Mouse (Mus musculus) heart, postnatal 36 days (tissue): ENCODE measurements at regions not wholly inside any gene's neighbourhood (a gene's known extent, or its start where the extent isn't known, plus 50 kb on each side); places are given as distances from the start of the nearest gene placed in this dataset.
"Not testable (repeated sequence)": the region's sequence is repeated elsewhere in the genome, so short reads cannot be mapped to it uniquely, and the experiment has no call there.

Experiments
- DNase-seq, 2 experiments: peaks; one replicate each; pipeline ENCODE4 v3.0.0; 2021 to 2022
- intact Hi-C: fragments of 180-260 bp; cut with DNase I; formaldehyde crosslinking; loops from one replicate; pipeline ENCODE4 v1.15.1; 2025

GRCm38 (mm10) chr12:19387706-19388105 lies 566.6 kb upstream of the Gm21863 start:
- intact Hi-C loops, result not testable (repeated sequence)
- peak; percentile 18 to 26 for DNase-seq
